Mouse (Mus musculus): ENCODE results near the gene Togaram1.

Gene Togaram1

GRCm38 (mm10) chr12:64965124-64966026 is at the start of gene Togaram1, which contains the start of gene Klhl28:
Gene Togaram1, plus strand, starts transcription at chr12:64965804.
Gene Klhl28, minus strand, starts transcription at chr12:64965534.
- DNase-seq (ENCODE audit: low spot score in 2 of 2), result peak; percentile 98 to 100

- no peak for DNase-seq (ENCODE audit: low spot score in 2 of 2)
These were observed 48.9 kb upstream of the Togaram1 start for GRCm38 (mm10) chr12:64916735-64917134.

- peak; percentile 85 to 94 for DNase-seq (ENCODE audit: low spot score in 2 of 2)
These were observed 47.8 kb upstream of the Togaram1 start, which contains the start of gene Gm527 for GRCm38 (mm10) chr12:64917578-64918471. Gene Gm527, plus strand, starts transcription at chr12:64917906.

GRCm38 (mm10) chr12:64937493-64937892 is 28.1 kb upstream of the Togaram1 start:
- no peak for DNase-seq (ENCODE audit: low spot score in 2 of 2)

- DNase-seq (ENCODE audit: low spot score in 2 of 2), result no peak
These were observed 1.0 kb upstream of the Togaram1 start for GRCm38 (mm10) chr12:64964560-64964959.

- peak in 1 of 2 experiments; percentile 10 for DNase-seq (ENCODE audit: low spot score in 2 of 2)
These were observed 562 bp downstream of the Togaram1 start for GRCm38 (mm10) chr12:64966101-64966631.

GRCm38 (mm10) chr12:64966652-64967435 is 1.2 kb downstream of the Togaram1 start:
- DNase-seq (ENCODE audit: low spot score in 2 of 2), result no peak

GRCm38 (mm10) chr12:64967470-64967869 is 1.9 kb downstream of the Togaram1 start:
- DNase-seq (ENCODE audit: low spot score in 2 of 2), result no peak

GRCm38 (mm10) chr12:64968067-64968466 is 2.5 kb downstream of the Togaram1 start:
- DNase-seq (ENCODE audit: low spot score in 2 of 2), result no peak

- no peak for DNase-seq (ENCODE audit: low spot score in 2 of 2)
These were observed 5.8 kb downstream of the Togaram1 start for GRCm38 (mm10) chr12:64971399-64971798.

- no peak for DNase-seq (ENCODE audit: low spot score in 2 of 2)
These were observed 6.5 kb downstream of the Togaram1 start for GRCm38 (mm10) chr12:64972063-64972462.

- DNase-seq (ENCODE audit: low spot score in 2 of 2), result no peak
These were observed 10.0 kb downstream of the Togaram1 start for GRCm38 (mm10) chr12:64975558-64975957.

GRCm38 (mm10) chr12:64976191-64976590 is 10.6 kb downstream of the Togaram1 start:
- no peak for DNase-seq (ENCODE audit: low spot score in 2 of 2)

GRCm38 (mm10) chr12:64977518-64977917 is 11.9 kb downstream of the Togaram1 start:
- no peak for DNase-seq (ENCODE audit: low spot score in 2 of 2)

GRCm38 (mm10) chr12:65007725-65008124 is 42.1 kb downstream of the Togaram1 start:
- DNase-seq (ENCODE audit: low spot score in 2 of 2), result no peak

- DNase-seq (ENCODE audit: low spot score in 2 of 2), result peak in 1 of 2 experiments; percentile 12
These were observed 57.2 kb downstream of the Togaram1 start for GRCm38 (mm10) chr12:65022842-65023241.

GRCm38 (mm10) chr12:65035839-65036189 is 70.2 kb downstream of the Togaram1 start:
- no peak for DNase-seq (ENCODE audit: low spot score in 2 of 2)

- DNase-seq (ENCODE audit: low spot score in 2 of 2), result peak; percentile 55 to 86
These were observed 70.7 kb downstream of the Togaram1 start, which contains the start of gene Prpf39 for GRCm38 (mm10) chr12:65036190-65036870. Gene Prpf39, plus strand, starts transcription at chr12:65036333.

GRCm38 (mm10) chr12:65036892-65037545 is 71.4 kb downstream of the Togaram1 start:
- no peak for DNase-seq (ENCODE audit: low spot score in 2 of 2)

GRCm38 (mm10) chr12:65037546-65037937 is 71.9 kb downstream of the Togaram1 start:
- no peak for DNase-seq (ENCODE audit: low spot score in 2 of 2)

Measured in left cerebral cortex, adult 9 months (tissue).